Comparison of ENCODE assay signal across 10 mouse cellular contexts in genomic region chr2:174342793-174343400, GRCm38 (mm10). TPM values are rescaled to one million over a fixed set of nuclear protein-coding genes. Genes with fewer than 3 reads are reported as not detected.
DNase-seq lines count a peak whose midpoint lies in the region; ATAC-seq and TF ChIP-seq lines count a peak whose summit lies in the region.
"Had no signal": no experiment of that assay in that cellular context is flagged by ENCODE, and none has a peak within 500 bp of the region (broad histone marks: within the 10 kb centered on the region; RNA-seq: fewer than 3 reads in every experiment).

No protein-coding gene starts in this region.

- 58% methylated on average over 8 of the region's 8 CpGs for WGBS in forebrain, embryonic 14.5 days
- 40% methylated on average over 8 of the region's 8 CpGs for WGBS in forebrain, postnatal 0 days
- WGBS in midbrain, embryonic 16.5 days = 67% methylated on average over 8 of the region's 8 CpGs

- H3K4me2 ChIP-seq in forebrain, embryonic 14.5 days (ENCODE audit: low read length) = no peak overlapping the region
- no peak overlapping the region for H3K4me2 ChIP-seq in forebrain, postnatal 0 days (ENCODE audit: low read depth)
- H3K4me2 ChIP-seq in midbrain, embryonic 16.5 days (ENCODE audit: low read length) = no peak overlapping the region

- H3K9me3 ChIP-seq in forebrain, embryonic 14.5 days (replicated peaks; ENCODE audit: control insufficient read depth, low read length) = no peaks in the 10 kb centered on the region
- no peaks in the 10 kb centered on the region for H3K9me3 ChIP-seq in forebrain, postnatal 0 days (ENCODE audit: low read length)
- H3K9me3 ChIP-seq in midbrain, embryonic 16.5 days (replicated peaks; ENCODE audit: control insufficient read depth, low read length, poor library complexity, severe bottlenecking) = no peaks in the 10 kb centered on the region

- intact Hi-C loops in left cerebral cortex, adult 2 months (cut with DNase I) = no loop called here
- intact Hi-C loops in left cerebral cortex, postnatal 10 days (cut with DNase I) = no loop called here

- H3K27me3 ChIP-seq in forebrain, embryonic 14.5 days (replicated peaks; ENCODE audit: control insufficient read depth, insufficient read depth, low read length) = no peaks in the 10 kb centered on the region
- no peaks in the 10 kb centered on the region for H3K27me3 ChIP-seq in forebrain, postnatal 0 days (ENCODE audit: insufficient read depth, low read length)
- H3K27me3 ChIP-seq in midbrain, embryonic 16.5 days (ENCODE audit: control insufficient read depth, insufficient read depth, low read depth, low read length) = no peaks in the 10 kb centered on the region

- H3K36me3 ChIP-seq in forebrain, embryonic 14.5 days (ENCODE audit: control insufficient read depth, insufficient read depth, low read length) = peaks cover 43% of the 10 kb centered on the region
- H3K36me3 ChIP-seq in forebrain, postnatal 0 days (ENCODE audit: insufficient read depth) = peaks cover 29% of the 10 kb centered on the region
- H3K36me3 ChIP-seq in midbrain, embryonic 16.5 days (ENCODE audit: control insufficient read depth, insufficient read depth, low read length) = peaks cover 22% of the 10 kb centered on the region

- TF ChIP-seq CTCF in forebrain, postnatal 0 days (IDR thresholded peaks at IDR 0.05; ENCODE audit: low read depth) = no peak
- TF ChIP-seq CTCF in left cerebral cortex, adult 2 months (IDR thresholded peaks at IDR 0.05) = no peak

- ATAC-seq in forebrain, embryonic 14.5 days = no peak
- ATAC-seq in forebrain, postnatal 0 days = no peak
- ATAC-seq in midbrain, embryonic 16.5 days = no peak

- H3K4me1 ChIP-seq in forebrain, embryonic 14.5 days (ENCODE audit: control insufficient read depth, insufficient read depth, low read length) = peaks cover 27% of the 10 kb centered on the region
- 0 out of 2 replicates have a peak, but pooled peaks cover 5% of the 10 kb centered on the region for H3K4me1 ChIP-seq in forebrain, postnatal 0 days (ENCODE audit: insufficient read depth)
- H3K4me1 ChIP-seq in midbrain, embryonic 16.5 days (ENCODE audit: control insufficient read depth, insufficient read depth, low read length) = peaks cover 21% of the 10 kb centered on the region

- peak overlapping the region; percentile 27; the same call in 1 of the 2 replicates for H3K27ac ChIP-seq in forebrain, embryonic 14.5 days (ENCODE audit: low read depth, low read length)
- H3K27ac ChIP-seq in forebrain, postnatal 0 days (ENCODE audit: low read depth, low read length) = no peak overlapping the region
- peak overlapping the region; percentile 36; the same call in 1 of the 2 replicates for H3K27ac ChIP-seq in left cerebral cortex, adult 2 months
- H3K27ac ChIP-seq in midbrain, embryonic 16.5 days (ENCODE audit: low read length) = peak overlapping the region; percentile 71; the same call in 1 of the 2 replicates

- DNase-seq in forebrain, embryonic 14.5 days (ENCODE audit: low spot score) = no peak
- DNase-seq in forebrain, postnatal 0 days = no peak
- no peak for DNase-seq in left cerebral cortex, adult 2 months (ENCODE audit: extremely low spot score in 1 of 2, low spot score in 2 of 2)
- no peak for DNase-seq in left cerebral cortex, postnatal 10 days (ENCODE audit: extremely low spot score in 1 of 2, low spot score in 2 of 2)
- DNase-seq in heart, postnatal 4 days = peak; percentile 18
- DNase-seq in spleen, adult 12 weeks (ENCODE audit: low spot score) = no peak
- no peak for DNase-seq in lung, adult 18-20 months
- DNase-seq: B cell, adult 2 months; embryo, embryonic 11 days had no signal

- H3K4me3 ChIP-seq in forebrain, embryonic 14.5 days (ENCODE audit: low read depth, low read length) = no peak overlapping the region
- H3K4me3 ChIP-seq in forebrain, postnatal 0 days (ENCODE audit: low read depth, low read length) = no peak overlapping the region
- H3K4me3 ChIP-seq in left cerebral cortex, adult 2 months = no peak overlapping the region
- no peak overlapping the region for H3K4me3 ChIP-seq in midbrain, embryonic 16.5 days (ENCODE audit: low read depth, low read length)

- peak overlapping the region; percentile 21; the same call in 1 of the 2 replicates for H3K9ac ChIP-seq in forebrain, embryonic 14.5 days (ENCODE audit: low read length)
- no peak overlapping the region for H3K9ac ChIP-seq in forebrain, postnatal 0 days
- no peak overlapping the region for H3K9ac ChIP-seq in midbrain, embryonic 16.5 days (ENCODE audit: low read depth, low read length)

RNA-seq across cellular contexts. Expression of gene Gm20721, which starts 3.6 kb away (rescaled TPM):
- 5.9 and 6.3 TPM in 2 replicates for polyA plus RNA-seq in forebrain, embryonic 14.5 days (2014; fragmentation: Nextera tagmentation; extraction: Ambion mirVana)
- not detected in 2 replicates for total RNA-seq in forebrain, postnatal 0 days (2014; rRNA removed)
- polyA plus RNA-seq in forebrain, postnatal 0 days (2015; fragmentation: Nextera tagmentation; extraction: Ambion mirVana) = 8.6 and 10.5 TPM in 2 replicates
- 1 to 10 TPM; 2.3 to 2.8 TPM for total RNA-seq in left cerebral cortex, adult 2 months (2021)
- 1 to 10 TPM; 2.2 to 2.6 TPM for total RNA-seq in left cerebral cortex, postnatal 10 days (2021)
- 1 to 10 TPM; 2.2 to 3.4 TPM for total RNA-seq in heart, postnatal 4 days (2021)
- 11.1 and 15.0 TPM in 2 replicates for polyA plus RNA-seq in midbrain, embryonic 16.5 days (2015; fragmentation: Nextera tagmentation; extraction: Ambion mirVana)

RNA-seq across cellular contexts. Expression of gene Gnas, which starts 58.8 kb away (rescaled TPM):
- 966 and 1,076 TPM in 2 replicates for polyA plus RNA-seq in forebrain, embryonic 14.5 days (2014; fragmentation: Nextera tagmentation; extraction: Ambion mirVana)
- 1,201 and 1,512 TPM in 2 replicates for total RNA-seq in forebrain, postnatal 0 days (2014; rRNA removed)
- 1,404 and 1,604 TPM in 2 replicates for polyA plus RNA-seq in forebrain, postnatal 0 days (2015; fragmentation: Nextera tagmentation; extraction: Ambion mirVana)
- total RNA-seq in left cerebral cortex, adult 2 months (2021) = 1,000 to 10,000 TPM; 1,778 to 1,853 TPM
- 1,000 to 10,000 TPM; 1,952 to 1,966 TPM for total RNA-seq in left cerebral cortex, postnatal 10 days (2021)
- total RNA-seq in heart, postnatal 4 days (2021) = 1,000 to 10,000 TPM; 1,794 to 1,822 TPM
- 1,445 and 1,454 TPM in 2 replicates for polyA plus RNA-seq in midbrain, embryonic 16.5 days (2015; fragmentation: Nextera tagmentation; extraction: Ambion mirVana)
